Mouse (Mus musculus) limb, embryonic 13.5 days (tissue): ENCODE measurements around the gene Thra. TPM values are rescaled to one million over a fixed set of nuclear protein-coding genes. Genes with fewer than 3 reads are reported as not detected.
"Not testable (repeated sequence)": the region's sequence is repeated elsewhere in the genome, so short reads cannot be mapped to it uniquely, and the experiment has no call there.

Experiments
- ATAC-seq: fragments of 200-750 bp; cut with Nextera tagmentation; 2 replicates; pipeline ENCODE4 v1.8.0; 2017; ENCODE audit warnings: low read depth, moderate number of reproducible peaks, moderate TSS enrichment; ENCODE audit not compliant: low FRiP score
- H3K27ac ChIP-seq: fragments of 300-500 bp; sonication (generic); 2 replicates; pipeline ENCODE4 v1.5.1; 2015; ENCODE audit warnings: inconsistent platforms, mild to moderate bottlenecking, moderate library complexity
- H3K27me3 ChIP-seq: fragments of 300-500 bp; sonication (generic); 2 replicates; pipeline ENCODE4 v1.6.1; 2015; ENCODE audit warnings: mild to moderate bottlenecking, inconsistent platforms
- H3K36me3 ChIP-seq: fragments of 300-500 bp; sonication (generic); 2 replicates; pipeline ENCODE4 v1.6.1; 2015; ENCODE audit warnings: inconsistent platforms, mild to moderate bottlenecking, moderate library complexity
- H3K4me1 ChIP-seq: fragments of 300-500 bp; sonication (generic); 2 replicates; pipeline ENCODE4 v1.6.1; 2015; ENCODE audit warnings: inconsistent platforms
- H3K4me2 ChIP-seq: fragments of 300-500 bp; sonication (generic); replicated peaks from 2 replicates; pipeline ENCODE4 v1.6.1; 2015; ENCODE audit warnings: inconsistent platforms, mild to moderate bottlenecking, moderate library complexity
- H3K4me3 ChIP-seq: fragments of 300-500 bp; sonication (generic); 2 replicates; pipeline ENCODE4 v1.5.1; 2015; ENCODE audit warnings: moderate library complexity, mild to moderate bottlenecking, inconsistent platforms
- H3K9ac ChIP-seq: fragments of 300-500 bp; sonication (generic); 2 replicates; pipeline ENCODE4 v1.6.1; 2015; ENCODE audit warnings: mild to moderate bottlenecking, inconsistent platforms
- H3K9me3 ChIP-seq: fragments of 300-500 bp; sonication (generic); 2 replicates; pipeline ENCODE4 v1.6.1; 2016; ENCODE audit warnings: inconsistent platforms
- WGBS: fragments of 180-500 bp; shearing (Covaris S2); methylation state at CpG from one replicate; pipeline ENCODE4 v1.1.7; 2015; 5-methylcytosine and 5-hydroxymethylcytosine counted together
- polyA plus RNA-seq: library from polyadenylated mRNA; unstranded; fragments of >200 nt; fragmentation: Nextera tagmentation; extraction: Ambion mirVana; gene quantifications from 2 replicates; pipeline ENCODE4 v1.2.1, GENCODE M21; 2015

The Thra gene
- polyA plus RNA-seq, 1 experiment from 2014 or later, result 34.3 TPM

DNA sequence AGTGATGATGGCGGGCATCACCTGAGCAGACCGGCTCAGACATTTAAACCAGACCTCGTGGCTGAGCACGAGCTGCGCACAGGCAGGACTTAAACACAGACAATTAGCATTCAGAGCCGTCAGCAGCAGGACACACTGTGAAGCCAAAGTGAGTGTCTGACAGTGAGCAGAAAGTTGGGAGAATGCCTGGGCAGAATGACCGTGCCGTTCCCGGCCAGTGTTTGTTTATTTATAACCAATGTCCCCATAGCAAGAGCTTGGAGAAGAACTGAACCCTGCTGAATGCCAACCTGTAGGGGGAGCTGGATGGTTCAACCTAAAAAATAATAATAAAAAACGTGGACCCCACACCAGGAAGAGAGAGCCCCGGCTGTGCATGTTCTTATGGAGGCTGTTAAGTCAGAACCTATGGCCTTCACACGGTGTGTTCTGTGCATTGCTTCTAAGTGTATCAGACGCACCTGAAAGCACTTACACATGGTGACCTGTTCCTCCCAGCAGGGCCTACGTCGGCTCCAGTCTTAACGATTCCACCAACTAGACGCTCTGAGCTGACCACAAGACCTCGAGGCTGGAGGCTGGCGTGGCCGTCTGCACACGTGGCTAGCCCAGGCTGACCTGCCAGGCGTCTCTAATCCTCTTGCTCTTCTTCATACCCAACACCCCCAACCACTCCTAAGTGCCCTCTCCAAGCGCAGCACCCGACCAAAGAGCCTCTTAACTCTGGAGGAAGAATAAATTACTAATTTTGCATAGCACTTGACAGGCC, 18.8 kb upstream of the Thra start:
- ATAC-seq, result peak; percentile 9; the same call in 1 of the 2 replicates
- H3K36me3 ChIP-seq, result peaks cover 41% of the 10 kb centered on the region
- peaks cover 20% of the 10 kb centered on the region for H3K4me1 ChIP-seq
- no peak overlapping the region; the same call in 1 of the 2 replicates for H3K4me2 ChIP-seq
- H3K27ac ChIP-seq, result peak overlapping the region; percentile 29; the same call in 1 of the 2 replicates
- H3K27me3 ChIP-seq, result no peaks in the 10 kb centered on the region
- H3K9me3 ChIP-seq, result no peaks in the 10 kb centered on the region
- 39% methylated on average over 24 of the region's 24 CpGs for WGBS
- no peak overlapping the region for H3K4me3 ChIP-seq
- H3K9ac ChIP-seq, result no peak overlapping the region

DNA sequence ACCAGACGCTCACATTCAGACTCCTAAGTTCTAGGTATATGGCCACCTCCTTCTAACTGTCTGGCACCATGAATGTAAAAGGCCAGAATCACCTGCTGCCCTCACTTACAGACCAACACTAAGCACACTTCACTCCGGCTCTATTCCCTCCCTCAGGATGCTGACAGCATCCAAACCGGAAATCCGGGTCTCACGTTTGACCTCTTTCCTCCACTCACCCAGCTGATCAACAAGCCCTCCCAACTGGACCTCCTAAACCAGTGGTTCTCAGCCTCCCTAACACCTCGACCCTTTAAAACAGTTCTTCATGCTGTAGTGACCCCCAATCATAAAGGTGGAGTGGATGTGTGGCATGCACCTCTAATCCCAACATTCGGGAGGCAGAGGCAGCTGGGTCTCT, 17.3 kb upstream of the Thra start:
- H3K4me2 ChIP-seq, result no peak overlapping the region
- no peak overlapping the region for H3K9ac ChIP-seq
- no peak overlapping the region for H3K27ac ChIP-seq
- peaks cover 16% of the 10 kb centered on the region for H3K4me1 ChIP-seq
- ATAC-seq, result no peak
- no peaks in the 10 kb centered on the region for H3K27me3 ChIP-seq
- H3K36me3 ChIP-seq, result peaks cover 38% of the 10 kb centered on the region
- H3K9me3 ChIP-seq, result no peaks in the 10 kb centered on the region
- no peak overlapping the region for H3K4me3 ChIP-seq
- 75% methylated on average over 7 of the region's 7 CpGs for WGBS

DNA sequence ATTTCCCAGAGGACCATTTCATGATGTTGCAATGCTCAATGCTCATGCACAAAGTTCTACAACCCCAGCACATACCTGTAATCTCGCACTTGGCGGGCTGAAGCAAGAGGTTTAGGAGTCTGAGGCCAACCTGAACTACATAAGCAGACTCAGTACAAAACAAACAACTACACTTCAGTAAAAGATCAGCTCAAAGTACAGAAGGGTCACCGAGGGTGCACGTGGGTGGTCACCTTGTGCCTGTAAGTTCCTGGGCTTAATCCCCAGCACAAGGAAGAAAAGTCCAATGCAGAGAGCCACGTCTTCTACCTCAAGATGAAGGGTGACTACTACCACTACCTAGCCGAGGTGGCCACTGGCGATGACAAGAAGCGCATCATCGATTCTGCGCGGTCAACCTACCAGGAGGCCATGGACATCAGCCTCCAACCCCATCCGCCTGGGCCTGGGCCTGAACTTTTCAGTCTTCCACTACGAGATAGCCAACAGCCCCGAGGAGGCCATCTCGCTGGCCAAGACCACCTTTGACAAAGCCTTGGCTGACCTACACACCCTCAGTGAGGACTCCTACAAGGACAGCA, 14.4 kb upstream of the Thra start:
- H3K27me3 ChIP-seq, result no peaks in the 10 kb centered on the region
- peaks cover 32% of the 10 kb centered on the region for H3K36me3 ChIP-seq
- peaks cover 16% of the 10 kb centered on the region for H3K4me1 ChIP-seq
- H3K4me2 ChIP-seq, result no peak overlapping the region
- no peak overlapping the region for H3K27ac ChIP-seq
- WGBS, result 93% methylated on average over 15 of the region's 15 CpGs
- ATAC-seq, result no peak
- no peak overlapping the region for H3K9ac ChIP-seq
- no peak overlapping the region for H3K4me3 ChIP-seq
- no peaks in the 10 kb centered on the region for H3K9me3 ChIP-seq

DNA sequence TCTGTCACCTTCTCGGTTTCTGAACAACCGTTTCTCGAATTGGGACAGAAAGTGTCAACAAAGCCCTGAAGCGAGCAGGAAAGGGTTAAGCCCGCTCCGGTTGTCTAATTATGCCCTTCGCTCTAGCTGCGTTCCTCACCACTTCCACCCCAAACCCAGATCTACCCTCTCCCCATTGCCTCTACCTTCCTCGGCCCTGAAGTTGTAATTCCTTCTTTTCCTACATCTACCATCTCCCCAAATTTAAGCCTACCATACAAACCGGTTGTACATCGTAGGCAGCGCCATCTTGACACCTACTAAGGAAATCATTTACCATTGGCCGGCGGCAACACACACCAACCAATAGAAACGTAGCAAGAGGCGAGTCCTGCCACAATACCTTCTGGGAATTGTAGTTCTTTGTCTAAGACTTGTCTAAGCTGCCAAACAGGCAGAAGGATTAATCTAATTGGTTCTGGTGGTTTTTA, 11.3 kb upstream of the Thra start, which contains the start of gene Med24:
TSS of gene Med24 (minus strand) at position 317 of the 470 bp plus-strand sequence.
- Histone ChIP-seq H3K27me3 (no peaks in the 10 kb centered on the region), H3K4me2 (peak within 1 kb of the TSS; percentile 88), H3K36me3 (peaks cover 32% of the 10 kb centered on the region), H3K9ac (peak within 1 kb of the TSS; percentile 74), H3K27ac (peak within 1 kb of the TSS; percentile 65), H3K4me1 (peaks cover 8% of the 10 kb centered on the region; the same call in 1 of the 2 replicates), H3K9me3 (peaks cover 2% of the 10 kb centered on the region; the same call in 1 of the 2 replicates), H3K4me3 (peak within 1 kb of the TSS; percentile 63)
- under 1% methylated on average over 16 of the region's 16 CpGs for WGBS
- ATAC-seq, result peak; percentile 93

DNA sequence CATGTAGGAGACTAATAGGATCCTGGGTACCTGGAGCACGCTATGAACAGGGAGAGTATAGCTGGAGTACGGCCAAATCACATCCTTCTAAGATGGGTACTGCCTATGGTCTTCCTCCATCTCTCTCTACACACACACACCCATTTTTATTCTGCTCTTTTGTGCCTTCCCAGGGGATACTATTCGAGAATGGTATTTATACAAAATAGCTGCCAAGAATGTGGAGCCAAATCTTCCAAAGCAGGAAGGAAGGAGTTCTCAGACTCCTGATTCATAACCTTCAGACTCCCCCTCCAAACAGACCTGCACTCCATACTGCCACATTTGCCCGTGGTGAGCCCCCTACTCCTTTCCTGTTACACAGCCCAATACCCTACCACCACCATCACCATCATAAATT, 9.7 kb upstream of the Thra start:
- H3K9me3 ChIP-seq, result peaks cover 6% of the 10 kb centered on the region
- H3K27ac ChIP-seq, result no peak overlapping the region
- no peak overlapping the region for H3K4me3 ChIP-seq
- H3K36me3 ChIP-seq, result peaks cover 19% of the 10 kb centered on the region
- no peak for ATAC-seq
- whole genome bisulfite sequencing, result 63% methylated on average over 4 of the region's 4 CpGs
- no peaks in the 10 kb centered on the region for H3K27me3 ChIP-seq
- H3K4me1 ChIP-seq, result peaks cover 8% of the 10 kb centered on the region; the same call in 1 of the 2 replicates
- H3K9ac ChIP-seq, result no peak overlapping the region
- no peak overlapping the region for H3K4me2 ChIP-seq

DNA sequence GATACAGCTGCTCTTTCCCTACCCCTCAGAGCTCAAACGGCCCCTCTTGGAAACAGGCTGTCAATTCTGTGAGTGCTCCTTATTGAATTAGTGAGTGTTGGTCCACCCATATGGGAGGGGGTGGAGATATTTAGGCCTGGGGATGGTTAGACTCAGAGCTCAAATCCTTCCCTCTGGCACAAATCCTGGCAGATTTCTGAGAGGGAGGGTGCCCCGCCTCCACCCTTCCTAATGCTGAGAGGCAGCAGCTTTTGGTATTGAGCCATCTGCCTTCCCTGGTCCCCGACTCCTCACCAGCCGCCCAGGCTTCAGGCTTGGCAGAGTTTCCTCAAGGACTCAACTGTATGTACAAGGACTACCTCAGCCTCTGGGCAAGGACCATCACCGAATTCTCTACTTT, 9.3 kb upstream of the Thra start:
- Histone ChIP-seq H3K9ac (no peak overlapping the region), H3K27me3 (no peaks in the 10 kb centered on the region), H3K36me3 (peaks cover 15% of the 10 kb centered on the region), H3K4me2 (no peak overlapping the region), H3K9me3 (peaks cover 6% of the 10 kb centered on the region), H3K4me1 (peaks cover 8% of the 10 kb centered on the region; the same call in 1 of the 2 replicates), H3K27ac (no peak overlapping the region), H3K4me3 (no peak overlapping the region)
- 48% methylated on average over 5 of the region's 5 CpGs for WGBS
- no peak for ATAC-seq

DNA sequence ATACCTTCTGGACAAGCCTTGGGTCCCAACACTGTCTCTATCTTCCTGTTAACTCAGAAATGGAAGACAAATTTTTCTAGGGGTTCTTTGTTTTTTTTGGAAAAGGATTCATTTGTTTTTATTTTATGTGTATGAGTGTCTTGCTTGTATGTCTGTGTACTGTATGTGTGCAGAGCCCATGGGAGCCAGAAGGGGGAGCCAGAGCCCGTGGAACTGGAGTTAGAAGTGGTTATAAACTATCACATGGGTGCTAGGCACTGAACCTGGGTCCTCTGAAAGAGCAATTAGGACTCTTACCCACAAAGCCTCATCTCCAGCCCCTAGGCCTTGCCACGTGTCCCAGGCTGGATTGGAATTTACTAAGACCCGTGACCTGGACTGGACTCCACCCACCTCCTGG, 6.4 kb upstream of the Thra start:
- H3K36me3 ChIP-seq, result no peaks in the 10 kb centered on the region
- no peaks in the 10 kb centered on the region for H3K4me1 ChIP-seq
- H3K27me3 ChIP-seq, result no peaks in the 10 kb centered on the region
- H3K9ac ChIP-seq, result no peak overlapping the region
- no peak overlapping the region for H3K4me3 ChIP-seq
- no peak overlapping the region for H3K27ac ChIP-seq
- 76% methylated on average over 3 of the region's 3 CpGs for WGBS
- no peak for ATAC-seq
- peaks cover 6% of the 10 kb centered on the region for H3K9me3 ChIP-seq
- H3K4me2 ChIP-seq, result no peak overlapping the region

DNA sequence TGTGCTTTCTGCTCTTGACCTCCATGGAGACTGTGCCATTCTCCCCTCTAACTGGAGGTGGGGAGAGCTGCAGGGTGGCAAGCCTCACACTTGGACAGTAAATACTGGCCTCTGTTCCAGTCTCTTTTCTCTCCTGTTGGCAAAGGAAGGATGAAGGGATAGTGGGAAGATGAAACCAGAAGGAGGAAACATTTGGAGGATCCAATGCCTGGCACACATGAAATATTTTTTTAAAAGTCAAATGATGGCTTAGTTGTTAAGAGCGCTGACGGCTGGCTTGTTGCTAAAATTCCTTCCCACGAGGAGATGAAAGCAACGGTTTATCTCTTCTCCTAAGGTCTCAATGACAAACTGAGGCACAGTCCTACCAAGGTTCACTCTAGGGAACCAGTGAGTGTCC, 5.3 kb upstream of the Thra start:
- H3K36me3 ChIP-seq, result no peaks in the 10 kb centered on the region
- ATAC-seq, result no peak
- peaks cover 6% of the 10 kb centered on the region for H3K9me3 ChIP-seq
- H3K27me3 ChIP-seq, result no peaks in the 10 kb centered on the region
- H3K4me3 ChIP-seq, result no peak overlapping the region
- no peak overlapping the region for H3K27ac ChIP-seq
- WGBS, result 86% methylated on average over 4 of the region's 4 CpGs
- peaks cover 5% of the 10 kb centered on the region for H3K4me1 ChIP-seq
- H3K4me2 ChIP-seq, result no peak overlapping the region
- H3K9ac ChIP-seq, result no peak overlapping the region

DNA sequence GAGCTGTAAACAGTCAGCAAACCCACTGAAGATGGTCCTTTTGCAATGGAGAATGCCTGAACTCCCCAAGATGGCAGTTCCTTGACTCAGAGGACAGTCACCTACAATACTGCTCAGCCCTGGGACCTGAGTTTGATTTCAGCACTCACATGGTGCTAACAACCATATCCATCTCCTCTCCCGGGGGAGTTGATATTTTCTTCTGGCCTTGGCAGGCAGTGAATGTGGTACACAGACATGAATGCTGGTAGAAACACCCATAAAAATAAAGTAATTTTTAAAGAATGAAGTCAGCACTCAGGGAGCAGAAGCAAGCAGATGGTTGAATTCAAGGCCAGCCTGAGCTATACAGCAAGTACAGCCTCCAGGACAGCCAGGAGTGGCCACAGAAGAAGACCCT, 4.3 kb upstream of the Thra start:
- WGBS, result 85% methylated on average over 1 of the region's 1 CpGs
- H3K36me3 ChIP-seq, result no peaks in the 10 kb centered on the region
- ATAC-seq, result no peak
- no peaks in the 10 kb centered on the region for H3K27me3 ChIP-seq
- peaks cover 6% of the 10 kb centered on the region for H3K9me3 ChIP-seq
- H3K4me3 ChIP-seq, result no peak overlapping the region
- no peak overlapping the region for H3K9ac ChIP-seq
- no peak overlapping the region for H3K27ac ChIP-seq
- H3K4me1 ChIP-seq, result peaks cover 15% of the 10 kb centered on the region
- H3K4me2 ChIP-seq, result no peak overlapping the region

DNA sequence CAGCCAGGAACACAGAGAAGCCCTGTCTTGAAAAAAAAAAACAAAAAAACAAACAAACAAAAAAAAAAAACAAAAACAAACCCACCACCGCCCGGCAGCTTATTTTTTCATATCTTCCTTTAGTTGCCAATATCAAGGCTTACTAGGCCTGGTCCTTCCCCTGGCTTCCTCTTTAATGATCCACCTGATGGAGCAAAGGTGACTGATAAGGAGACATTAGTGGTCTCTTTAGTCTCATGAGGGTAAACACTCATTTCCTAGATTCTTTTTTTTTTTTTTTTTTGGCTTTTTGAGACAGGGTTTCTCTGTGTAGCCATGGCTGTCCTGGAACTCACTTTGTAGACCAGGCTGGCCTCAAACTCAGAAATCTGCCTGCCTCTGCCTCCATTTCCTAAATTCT, 3.2 kb upstream of the Thra start:
- H3K27me3 ChIP-seq, H3K4me3 ChIP-seq, H3K4me2 ChIP-seq, H3K36me3 ChIP-seq, H3K27ac ChIP-seq, ATAC-seq, H3K9me3 ChIP-seq, H3K9ac ChIP-seq: not testable (repeated sequence)
- WGBS, result 87% methylated on average over 2 of the region's 2 CpGs
- H3K4me1 ChIP-seq, result peaks cover 18% of the 10 kb centered on the region

DNA sequence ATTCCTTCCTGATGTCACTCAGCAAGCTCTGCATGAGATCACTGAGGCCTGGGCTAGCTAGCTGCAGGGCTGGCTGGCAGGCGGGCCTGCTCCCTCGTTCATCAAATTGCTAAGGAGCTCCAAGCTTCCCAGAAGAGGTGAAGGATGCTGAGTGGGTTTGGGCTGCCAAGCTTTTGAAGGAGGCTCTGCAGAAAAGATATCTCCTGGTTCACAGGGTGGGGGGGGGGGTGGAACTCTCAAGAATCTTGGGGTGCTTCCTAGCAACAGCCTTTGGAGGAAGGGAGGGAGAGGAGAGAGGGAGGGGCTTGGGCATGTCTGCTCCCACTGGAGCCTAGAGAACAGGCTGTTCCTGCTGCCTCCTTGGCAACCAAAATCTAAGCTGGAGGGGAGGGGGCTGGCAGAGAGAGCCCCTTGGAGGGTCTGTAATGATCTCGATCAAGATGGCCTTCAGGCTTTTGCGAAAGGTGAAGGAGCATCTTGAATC, 2.0 kb upstream of the Thra start:
- H3K36me3 ChIP-seq, result no peaks in the 10 kb centered on the region
- no peaks in the 10 kb centered on the region for H3K27me3 ChIP-seq
- H3K27ac ChIP-seq, result no peak overlapping the region
- H3K4me1 ChIP-seq, result peaks cover 27% of the 10 kb centered on the region
- ATAC-seq, result no peak
- no peak overlapping the region for H3K4me2 ChIP-seq
- peaks cover 6% of the 10 kb centered on the region for H3K9me3 ChIP-seq
- no peak overlapping the region for H3K9ac ChIP-seq
- no peak overlapping the region for H3K4me3 ChIP-seq
- WGBS, result 43% methylated on average over 4 of the region's 4 CpGs

DNA sequence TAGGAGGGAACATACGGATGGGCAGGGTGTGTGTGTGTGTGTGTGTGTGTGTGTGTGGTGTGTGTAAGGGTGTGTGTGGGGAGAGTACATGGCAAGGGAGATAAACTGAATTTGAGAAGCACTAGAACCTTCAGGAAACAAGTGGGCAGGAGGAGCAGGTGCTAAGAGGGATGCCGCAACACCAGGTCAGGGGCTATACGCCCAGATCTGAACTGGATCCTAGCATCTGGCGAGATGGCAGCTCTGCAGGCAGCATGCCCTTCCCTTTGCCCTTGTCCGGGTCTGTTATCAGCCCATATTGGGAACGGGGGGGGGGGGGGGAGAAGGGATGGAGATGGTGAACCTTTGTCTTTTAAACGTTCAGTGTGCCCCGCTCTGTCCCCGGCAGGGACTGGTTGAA, 1.5 kb upstream of the Thra start:
- peaks cover 6% of the 10 kb centered on the region for H3K9me3 ChIP-seq
- H3K9ac ChIP-seq, result no peak overlapping the region
- no peaks in the 10 kb centered on the region for H3K36me3 ChIP-seq
- H3K4me3 ChIP-seq, result no peak overlapping the region
- WGBS, result 76% methylated on average over 9 of the region's 9 CpGs
- H3K27ac ChIP-seq, result no peak overlapping the region
- no peak for ATAC-seq
- H3K4me2 ChIP-seq, result no peak overlapping the region
- no peaks in the 10 kb centered on the region for H3K27me3 ChIP-seq
- peaks cover 31% of the 10 kb centered on the region for H3K4me1 ChIP-seq
